Mouse (Mus musculus): Measurements from ENCODE around the gene Nutf2.

GRCm38 (mm10) chr8:105836991-105837390 is 23.4 kb upstream of the Nutf2 start:
- no peak for TF ChIP-seq CTCF (conservative IDR thresholded peaks at IDR 0.05; ENCODE audit: low read length)
- TF ChIP-seq POU5F1 (IDR thresholded peaks at IDR 0.05; ENCODE audit: borderline replicate concordance, low read length): no peak

Measured in E14TG2a.4 (cell line).